Mouse (Mus musculus) heart, postnatal 36 days (tissue): ENCODE results near the gene Mrpl19. TPM values are rescaled to one million over a fixed set of nuclear protein-coding genes. Genes with fewer than 3 reads are reported as not detected.

Experiments
- DNase-seq, 2 experiments: peaks; one replicate each; pipeline ENCODE4 v3.0.0; 2021 to 2022
- intact Hi-C: fragments of 180-260 bp; cut with DNase I; formaldehyde crosslinking; loops from one replicate; pipeline ENCODE4 v1.15.1; 2025
- total RNA-seq, 2 experiments: library from RNA; stranded (reverse); gene quantifications; 2 replicates each; pipeline ENCODE4 v1.2.3; 2021

Mrpl19 gene
- total RNA-seq, 2 experiments from 2014 or later: 32.1 to 39.4 TPM

DNA sequence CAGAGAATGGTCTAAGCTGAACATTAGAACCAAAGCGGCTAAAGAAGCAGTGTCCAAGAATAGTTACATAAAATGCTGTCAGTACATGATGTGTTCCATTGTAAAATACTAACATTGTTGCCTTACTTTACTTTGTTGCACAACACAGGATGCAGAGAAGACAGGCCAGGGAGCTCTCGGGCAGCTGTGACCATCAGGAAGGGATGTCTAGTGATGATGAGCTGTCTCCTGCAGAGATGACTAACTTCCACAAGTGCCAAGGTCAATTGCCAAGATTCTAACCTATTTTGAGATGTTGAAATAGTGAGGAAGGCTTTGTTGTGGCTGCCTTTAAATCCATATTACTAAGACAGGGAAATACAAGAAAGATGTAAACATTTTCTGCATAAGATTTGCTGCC lies 22.5 kb downstream of the Mrpl19 start:
- DNase-seq: no peak
- intact Hi-C loops: no loop called here

DNA sequence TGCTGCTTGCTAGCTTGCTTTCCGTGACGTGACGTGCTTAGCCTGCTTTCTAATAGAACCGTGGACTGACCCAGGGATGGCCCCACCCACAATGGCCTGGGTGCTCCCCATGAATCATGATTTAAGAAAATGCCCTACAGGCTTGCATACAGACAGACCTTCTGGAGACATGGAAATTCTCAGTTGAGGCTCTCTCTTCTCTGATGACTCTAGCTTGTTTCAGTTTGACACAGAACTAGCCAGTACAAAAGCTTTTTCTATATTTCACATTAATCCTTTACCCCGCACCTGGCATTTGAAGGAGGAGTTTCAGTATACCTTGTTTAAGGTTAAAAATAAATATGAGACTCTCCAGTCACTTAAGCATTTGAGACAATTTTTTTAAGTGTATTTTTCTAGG lies 24.0 kb downstream of the Mrpl19 start:
- intact Hi-C loops: no loop called here

DNA sequence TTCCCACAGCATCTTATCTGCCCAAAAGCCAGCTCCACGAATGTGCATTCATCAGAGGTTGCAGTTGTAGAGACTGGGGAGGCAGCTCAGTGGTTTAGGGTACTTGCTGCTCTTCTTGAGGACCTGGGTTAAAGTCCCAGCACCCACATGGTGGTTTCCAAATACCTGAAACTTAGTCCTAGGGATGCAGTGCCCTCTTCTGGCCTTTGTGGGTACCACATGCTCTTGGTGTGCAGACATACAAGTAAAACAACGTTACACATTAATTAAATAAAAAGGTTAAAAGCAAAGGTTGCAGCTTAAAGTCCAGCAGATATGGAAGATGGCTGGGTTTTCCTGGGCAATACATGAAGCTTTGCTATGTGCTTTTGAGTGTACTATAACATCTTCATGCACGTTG lies 32.5 kb downstream of the Mrpl19 start:
- no peak for DNase-seq
- intact Hi-C loops: no loop called here

More for the DNA sequence above, 24.0 kb downstream of the Mrpl19 start:
- DNase-seq: no peak

DNA sequence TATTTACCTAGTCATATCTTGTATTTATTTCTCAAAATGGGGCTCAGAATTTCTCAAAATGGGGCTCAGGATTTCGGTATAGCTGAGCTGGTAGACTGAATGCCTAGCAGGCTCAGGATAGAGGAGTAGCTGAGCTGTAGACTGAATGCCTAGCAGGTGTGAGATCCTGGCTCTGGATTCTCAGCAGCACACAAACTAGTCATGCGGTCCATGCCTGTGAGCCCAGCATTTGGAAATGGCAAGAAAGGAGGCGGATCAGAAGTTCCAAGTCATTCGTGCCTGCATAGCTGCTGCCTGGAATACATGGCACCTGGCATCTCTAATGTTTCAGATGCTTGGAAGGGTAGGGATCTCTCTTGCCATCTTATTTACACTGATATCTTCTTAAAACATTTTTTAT lies 36.4 kb downstream of the Mrpl19 start:
- intact Hi-C loops: loop anchor here (5.0 kb wide), 1 partner anchor 33 kb away; no protein-coding TSS in a partner anchor
- no peak for DNase-seq

DNA sequence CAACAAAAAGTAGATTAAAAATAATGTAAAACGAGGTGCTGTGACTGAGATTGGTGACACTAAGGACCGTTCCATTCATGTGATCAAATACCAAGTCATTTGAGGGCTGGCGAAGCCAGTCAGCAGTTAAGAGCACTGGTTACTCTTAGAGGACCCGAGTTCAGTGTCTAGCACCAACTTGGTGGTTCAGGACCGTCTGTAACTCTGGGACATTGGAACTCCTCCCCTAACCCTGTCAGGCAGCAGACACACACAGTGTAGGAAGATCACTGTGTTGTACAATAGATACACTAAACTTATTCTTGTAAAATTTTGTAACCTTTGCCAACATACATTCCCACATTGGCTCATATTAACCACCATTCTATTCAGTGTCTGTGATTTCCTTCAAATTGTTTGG lies 41.5 kb downstream of the Mrpl19 start:
- DNase-seq: no peak
- intact Hi-C loops: no loop called here

DNA sequence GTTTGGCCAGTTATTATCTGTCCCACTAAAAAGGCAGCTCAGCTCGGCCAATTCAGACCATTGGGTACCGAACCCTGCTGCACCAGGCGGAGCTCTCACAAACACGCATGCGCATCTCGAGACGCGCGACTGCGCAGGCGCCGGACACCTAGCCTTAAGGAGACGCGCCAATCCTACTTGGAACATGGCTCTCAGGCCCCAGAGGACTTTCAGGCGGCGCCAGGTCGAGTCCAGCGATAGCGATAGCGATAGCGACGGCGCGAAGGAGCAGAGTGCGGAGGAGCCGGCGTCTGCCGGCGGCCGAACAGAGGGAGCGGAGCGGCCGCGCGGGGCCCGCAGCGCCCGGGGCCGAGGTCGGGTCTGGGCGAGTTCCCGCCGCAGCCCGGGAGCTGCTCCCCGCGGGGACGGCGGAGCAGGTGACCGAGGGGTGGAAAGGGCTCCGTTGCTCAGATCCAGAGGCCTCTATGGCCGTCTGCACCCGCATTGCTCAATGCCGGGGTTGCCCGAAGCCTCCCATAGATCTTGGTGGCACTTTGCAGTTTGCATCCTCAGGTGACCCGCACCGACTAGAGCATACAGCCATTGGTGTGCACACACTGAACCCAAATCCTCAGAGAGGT lies 42.1 kb downstream of the Mrpl19 start, which contains the start of gene Gcfc2:
Gcfc2 (plus strand) TSS at position 147 of the 620 bp plus-strand sequence.
- peak; percentile 98 to 100 for DNase-seq
- intact Hi-C loops: loop anchor here (2.0 kb wide), 1 partner anchor 729 kb away; no protein-coding TSS in a partner anchor

DNA sequence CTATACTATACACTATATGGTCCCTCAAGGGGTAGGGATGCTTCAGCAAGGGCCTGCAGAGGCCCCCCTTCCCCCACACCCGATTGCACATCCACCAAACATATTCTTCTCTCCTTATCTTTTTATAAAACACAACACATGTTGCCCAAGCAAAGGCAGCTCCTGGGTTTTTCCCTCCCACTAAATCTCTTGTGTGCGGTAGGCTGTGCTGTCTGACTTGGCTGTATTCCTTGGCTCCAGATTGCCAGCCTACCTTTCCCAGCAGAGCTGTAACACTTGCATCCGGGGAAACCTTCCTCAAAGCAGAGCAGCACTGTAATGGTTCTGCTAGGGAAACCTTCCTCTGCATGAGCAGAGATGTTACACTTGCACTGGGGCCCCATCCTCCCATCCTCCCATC lies 53.6 kb downstream of the Mrpl19 start:
- DNase-seq: no peak
- intact Hi-C loops: no loop called here

DNA sequence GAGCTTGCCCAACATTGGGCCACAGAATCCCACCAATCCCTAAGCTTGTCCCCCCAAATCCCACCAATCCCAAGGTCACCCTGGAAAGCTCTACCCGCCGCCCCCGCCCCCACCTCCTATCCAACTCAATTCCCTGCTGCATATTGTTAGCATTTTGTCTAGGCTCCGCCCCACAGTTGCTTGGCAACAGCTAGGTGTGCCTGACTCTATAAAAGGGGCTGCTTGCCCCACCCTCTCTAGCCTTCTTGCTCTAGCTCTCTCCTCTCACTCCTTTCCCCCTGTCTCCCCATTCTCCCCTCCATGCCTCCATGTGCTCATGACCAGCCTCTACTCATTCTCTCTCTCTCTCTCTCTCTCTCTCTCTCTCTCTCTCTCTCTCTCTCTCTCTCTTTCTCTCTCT lies 54.0 kb downstream of the Mrpl19 start:
- no peak for DNase-seq
- intact Hi-C loops: no loop called here

DNA sequence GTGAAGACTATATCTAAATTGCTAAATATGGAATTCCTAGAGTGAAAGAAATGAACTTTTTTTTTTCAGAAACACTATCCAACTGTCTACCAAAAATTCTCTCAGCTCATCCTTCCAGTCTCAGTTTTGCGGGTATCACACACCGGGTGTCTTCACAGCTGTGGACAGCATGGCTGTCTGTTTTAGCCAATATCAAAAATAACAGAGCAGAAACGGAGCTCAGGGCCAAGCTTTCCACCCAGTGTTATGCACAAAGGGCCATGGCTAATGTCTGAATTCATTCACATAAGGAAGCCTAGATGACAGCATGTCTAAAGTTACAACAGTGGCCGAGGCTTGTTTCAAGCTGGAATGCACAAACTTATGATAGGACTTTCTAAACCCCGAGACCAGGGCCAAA lies 54.5 kb downstream of the Mrpl19 start:
- no peak for DNase-seq
- intact Hi-C loops: no loop called here

DNA sequence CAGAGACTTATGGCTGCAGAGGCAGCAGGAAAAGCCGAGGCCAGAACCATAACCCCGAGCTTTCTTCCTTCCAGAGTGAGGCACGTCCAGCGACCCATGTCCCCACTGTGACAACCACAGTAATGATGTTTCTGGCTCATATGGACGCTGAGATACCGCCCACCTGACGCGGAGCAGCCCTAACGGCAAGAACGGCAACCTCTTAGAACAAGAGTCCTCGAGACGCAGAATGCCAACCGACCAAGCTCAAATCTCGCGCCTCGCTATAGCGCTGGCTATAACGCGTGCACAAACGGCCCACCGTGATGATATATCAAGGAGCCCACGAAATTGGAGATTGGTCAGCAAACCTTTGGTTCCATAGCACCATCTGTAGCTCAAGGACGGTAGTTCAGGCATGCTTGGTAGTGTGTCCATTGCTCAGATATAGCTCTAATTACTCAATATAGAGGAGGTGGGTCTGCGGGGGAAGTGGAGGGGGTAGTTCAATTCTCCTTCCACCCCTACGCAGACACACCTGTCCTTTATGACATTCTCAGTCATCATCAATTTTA lies 55.4 kb downstream of the Mrpl19 start:
- intact Hi-C loops: no loop called here
- DNase-seq: no peak

Other genes with a start within 250 kb of the Mrpl19 start
- 1 to 10 TPM; 3.3 to 3.6 TPM for gene Gcfc2, start 42.3 kb downstream of the Mrpl19 start, total RNA-seq
- 1 to 10 TPM; 2.6 to 2.8 TPM for gene Eva1a, start 75.1 kb upstream of the Mrpl19 start, total RNA-seq